Mouse (Mus musculus): ENCODE results near the gene Fam131b.

DNA sequence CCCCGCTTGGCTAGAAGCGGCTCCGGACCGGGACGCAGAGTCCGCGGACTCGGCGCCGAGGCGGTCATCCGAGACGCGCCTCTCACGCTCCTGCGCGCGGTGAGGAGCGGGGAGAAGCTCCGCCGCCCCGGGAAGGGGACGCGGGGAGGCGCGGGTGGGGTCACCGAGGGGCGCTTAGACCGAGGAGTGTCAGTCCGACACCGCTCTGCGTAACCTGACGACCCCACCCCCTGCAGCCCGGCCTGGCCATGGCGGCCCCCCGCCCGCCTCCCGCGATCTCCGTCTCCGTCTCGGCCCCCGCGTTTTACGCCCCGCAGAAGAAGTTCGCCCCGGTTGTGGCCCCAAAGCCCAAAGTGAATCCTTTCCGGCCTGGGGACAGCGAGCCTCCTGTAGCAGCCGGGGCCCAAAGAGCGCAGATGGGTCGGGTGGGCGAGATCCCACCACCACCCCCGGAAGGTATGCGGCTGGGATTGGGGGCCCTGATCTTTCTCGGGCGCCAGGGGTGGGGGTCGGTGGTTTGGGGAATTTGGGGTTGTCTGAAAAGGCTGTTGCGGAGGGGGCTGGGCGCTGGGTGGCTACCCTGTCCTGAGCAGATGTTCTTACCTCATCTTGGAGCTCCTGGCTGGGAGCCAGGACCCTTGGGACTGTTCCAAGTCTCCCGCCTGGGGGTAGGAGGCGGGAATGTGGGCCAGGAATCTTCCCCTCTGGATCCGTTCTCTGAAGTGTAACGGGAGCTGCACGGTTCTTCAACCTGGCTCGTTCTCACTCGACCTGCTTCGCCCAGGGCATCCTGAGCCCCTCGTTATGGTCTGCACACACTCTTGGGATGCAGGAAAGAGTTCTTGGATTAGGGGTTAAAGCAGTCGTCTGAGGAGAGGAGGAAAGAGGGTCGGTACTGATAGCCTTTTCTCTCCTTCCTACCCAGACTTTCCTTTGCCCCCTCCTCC is 25.9 kb upstream of the Fam131b start:
- TF ChIP-seq POLR2A (IDR thresholded peaks at IDR 0.05; ENCODE audit: borderline replicate concordance, extremely low read depth, insufficient read depth, insufficient read length, poor library complexity, severe bottlenecking) (peak; percentile 86), CTCF (IDR thresholded peaks at IDR 0.05; ENCODE audit: borderline replicate concordance, extremely low read depth, insufficient read depth, insufficient read length) (no peak)

Data from brain, embryonic 14.5 days (tissue).